Mouse (Mus musculus): ENCODE measurements around the gene Gabarap.

The Gabarap gene

GRCm38 (mm10) chr11:69998567-69999491, 7.9 kb downstream of the Gabarap start:
- in situ Hi-C loops (cut with MboI, MseI): no loop called here

GRCm38 (mm10) chr11:69999666-70000065, 8.7 kb downstream of the Gabarap start:
- in situ Hi-C loops (cut with MboI, MseI): no loop called here

GRCm38 (mm10) chr11:70000396-70000898, 9.5 kb downstream of the Gabarap start, which contains the start of gene Dvl2:
Gene Dvl2 (plus strand): TSS chr11:70000595.
- in situ Hi-C loops (cut with MboI, MseI): no loop called here

- in situ Hi-C loops (cut with MboI, MseI): no loop called here
Measured at GRCm38 (mm10) chr11:70001159-70001558, 10.2 kb downstream of the Gabarap start.

GRCm38 (mm10) chr11:70001865-70002264, 10.9 kb downstream of the Gabarap start:
- in situ Hi-C loops (cut with MboI, MseI): no loop called here

GRCm38 (mm10) chr11:70002471-70002870, 11.5 kb downstream of the Gabarap start:
- in situ Hi-C loops (cut with MboI, MseI): no loop called here

- in situ Hi-C loops (cut with MboI, MseI): no loop called here
Measured at GRCm38 (mm10) chr11:70005521-70005920, 14.6 kb downstream of the Gabarap start.

GRCm38 (mm10) chr11:70010033-70010432, 19.1 kb downstream of the Gabarap start:
- in situ Hi-C loops (cut with MboI, MseI): loop anchor here (10.0 kb wide), 1 partner anchor 595 kb away; the partner anchor contains the start of gene Kdm6b

- in situ Hi-C loops (cut with MboI, MseI): loop anchor here (10.0 kb wide), 1 partner anchor 596 kb away; the partner anchor contains the start of gene Kdm6b
Measured at GRCm38 (mm10) chr11:70010548-70010947, 19.6 kb downstream of the Gabarap start.

GRCm38 (mm10) chr11:70010961-70011360, 20.0 kb downstream of the Gabarap start:
- in situ Hi-C loops (cut with MboI, MseI): loop anchor here (10.0 kb wide), 1 partner anchor 596 kb away; the partner anchor contains the start of gene Kdm6b

- in situ Hi-C loops (cut with MboI, MseI): loop anchor here (10.0 kb wide), 1 partner anchor 598 kb away; the partner anchor contains the start of gene Kdm6b
Measured at GRCm38 (mm10) chr11:70012931-70013330, 22.0 kb downstream of the Gabarap start.

- in situ Hi-C loops (cut with MboI, MseI): loop anchor here (10.0 kb wide), 1 partner anchor 599 kb away; the partner anchor contains the start of gene Kdm6b
Measured at GRCm38 (mm10) chr11:70013408-70013807, 22.5 kb downstream of the Gabarap start.

- in situ Hi-C loops (cut with MboI, MseI): loop anchor here (10.0 kb wide), 1 partner anchor 599 kb away; the partner anchor contains the start of gene Kdm6b
Measured at GRCm38 (mm10) chr11:70014051-70014450, 23.1 kb downstream of the Gabarap start.

GRCm38 (mm10) chr11:70014880-70015558, 24.1 kb downstream of the Gabarap start, which contains the start of gene Acadvl:
Gene Acadvl (minus strand): TSS chr11:70015411.
- in situ Hi-C loops (cut with MboI, MseI): loop anchor here (10.0 kb wide), 1 partner anchor 600 kb away; the partner anchor contains the start of gene Kdm6b

GRCm38 (mm10) chr11:70015677-70016076, 24.7 kb downstream of the Gabarap start:
- in situ Hi-C loops (cut with MboI, MseI): loop anchor here (10.0 kb wide), 1 partner anchor 601 kb away; the partner anchor contains the start of gene Kdm6b

GRCm38 (mm10) chr11:70016177-70016576, 25.2 kb downstream of the Gabarap start:
- in situ Hi-C loops (cut with MboI, MseI): loop anchor here (10.0 kb wide), 1 partner anchor 601 kb away; the partner anchor contains the start of gene Kdm6b

- in situ Hi-C loops (cut with MboI, MseI): loop anchor here (10.0 kb wide), 1 partner anchor 602 kb away; the partner anchor contains the start of gene Kdm6b
Measured at GRCm38 (mm10) chr11:70016669-70017068, 25.7 kb downstream of the Gabarap start, which contains the start of gene Dlg4. Gene Dlg4 (plus strand): TSS chr11:70016942.

GRCm38 (mm10) chr11:70017199-70017767, 26.3 kb downstream of the Gabarap start:
- in situ Hi-C loops (cut with MboI, MseI): loop anchor here (10.0 kb wide), 1 partner anchor 602 kb away; the partner anchor contains the start of gene Kdm6b

GRCm38 (mm10) chr11:70018131-70018990, 27.4 kb downstream of the Gabarap start:
- in situ Hi-C loops (cut with MboI, MseI): loop anchor here (10.0 kb wide), 1 partner anchor 604 kb away; the partner anchor contains the start of gene Kdm6b
